Mouse (Mus musculus) G1E (cell line): ENCODE results near the gene Nhsl2.

Source experiments
- CTCF ChIP-seq: IDR thresholded peaks from 2 replicates; pipeline ENCODE4 v1.5.1; 2012; ENCODE audit warnings: low read depth, low read length, inconsistent platforms, mixed read lengths
- GATA1 ChIP-seq: IDR thresholded peaks from 2 replicates; pipeline ENCODE4 v1.6.1; 2012; ENCODE audit warnings: borderline replicate concordance, low read length, inconsistent platforms, mixed read lengths
- GATA2 ChIP-seq: IDR thresholded peaks from 2 replicates; pipeline ENCODE4 v1.6.1; 2012; ENCODE audit warnings: low read depth, low read length, inconsistent platforms, borderline replicate concordance
- POLR2AphosphoS5 ChIP-seq: IDR thresholded peaks from 2 replicates; pipeline ENCODE4 v1.6.1; 2012; ENCODE audit warnings: low read depth, low read length, inconsistent platforms; ENCODE audit not compliant: insufficient replicate concordance
- TAL1 ChIP-seq: conservative IDR thresholded peaks from 2 replicates; pipeline ENCODE4 v1.6.1; 2012; ENCODE audit warnings: low read depth, low read length, inconsistent platforms, mixed read lengths

DNA sequence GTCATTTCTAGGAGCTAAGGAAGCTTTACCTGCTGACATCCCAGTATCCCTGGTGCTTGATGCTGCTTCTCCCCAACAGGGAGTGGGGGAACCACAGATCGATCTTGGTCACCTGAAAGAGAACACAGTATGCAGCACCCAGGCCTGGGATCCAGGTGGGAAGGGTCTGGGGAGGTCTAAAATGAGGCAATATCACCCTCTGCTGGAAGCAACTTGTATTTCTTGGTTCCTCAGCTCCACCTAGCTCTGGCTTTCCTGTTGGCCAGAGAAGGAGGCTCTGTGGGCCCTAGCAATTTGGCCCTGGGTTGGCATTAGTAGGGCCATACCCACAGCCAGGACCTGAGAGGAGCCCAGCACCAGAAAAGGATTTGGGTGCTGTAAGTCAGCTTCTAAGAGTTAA, 30.0 kb upstream of the Nhsl2 start:
- no peak for TF ChIP-seq CTCF
- TF ChIP-seq GATA1 = no peak
- no peak for TF ChIP-seq POLR2AphosphoS5
- TF ChIP-seq GATA2 = no peak
- TF ChIP-seq TAL1 = no peak
